Mouse (Mus musculus): Measurements from ENCODE around the gene Mtif3. TPM values are rescaled to one million over a fixed set of nuclear protein-coding genes. Genes with fewer than 3 reads are reported as not detected.

Mtif3 gene
- polyA plus RNA-seq, 1 experiment from 2014 or later = 24.2 TPM

DNA sequence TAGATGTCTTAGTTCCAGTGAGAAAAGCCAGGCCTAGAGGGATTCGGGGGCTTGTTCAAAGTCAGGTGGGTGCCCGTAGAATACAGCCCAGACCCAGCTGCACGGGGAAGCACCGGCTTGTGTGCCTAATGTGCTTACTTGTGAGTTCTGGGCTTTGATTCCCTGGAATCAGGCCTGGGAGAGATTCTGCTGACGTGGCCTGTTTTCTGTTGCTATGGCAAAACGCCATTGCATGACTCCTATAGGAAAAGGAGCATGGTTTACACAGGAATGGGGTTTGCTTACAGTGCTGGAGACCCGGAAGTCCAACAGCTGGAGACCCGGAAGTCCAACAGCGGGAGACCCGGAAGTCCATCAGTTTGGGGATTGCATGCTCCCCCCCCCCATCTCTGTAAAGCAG lies 24.0 kb upstream of the Mtif3 start:
- no peak for DNase-seq (ENCODE audit: low spot score, missing footprints)

DNA sequence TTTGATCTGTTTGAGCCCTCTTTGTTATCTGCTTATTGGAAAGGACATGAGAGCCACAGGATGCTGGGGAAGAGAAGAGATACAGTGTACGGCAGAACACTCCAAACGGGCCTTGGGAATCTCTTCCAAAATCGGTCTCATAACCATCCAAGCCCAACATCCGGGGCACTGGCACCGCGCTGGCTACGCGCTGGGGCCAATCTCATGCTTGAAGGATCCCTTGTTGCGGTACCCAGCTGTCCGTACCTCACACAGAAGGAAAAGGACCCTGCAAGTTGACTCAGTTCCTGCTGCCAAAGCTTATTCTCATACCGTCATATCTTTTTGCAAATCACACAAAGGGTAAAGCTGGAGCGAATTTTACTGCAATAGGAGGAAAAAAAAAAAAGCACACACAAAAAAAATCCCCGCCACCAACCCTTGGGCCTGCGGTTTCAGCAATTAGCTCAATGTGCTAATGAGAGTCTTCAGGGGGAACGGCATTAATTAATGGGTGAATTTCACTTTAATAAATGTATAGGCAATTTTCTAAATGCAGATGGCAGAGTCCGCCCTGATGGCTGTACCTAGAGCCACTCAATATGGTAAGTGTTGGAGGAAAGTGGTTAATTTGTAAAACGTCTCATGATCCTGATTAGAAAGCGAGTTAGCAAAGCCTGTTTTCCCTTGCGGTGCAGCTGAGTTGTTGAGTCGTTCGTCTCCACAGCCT lies 22.3 kb upstream of the Mtif3 start:
- H3K36me3 ChIP-seq (ENCODE audit: control insufficient read depth, insufficient read depth, low read length) = no peaks in the 10 kb centered on the region
- no peak overlapping the region for H3K9ac ChIP-seq (ENCODE audit: low read length)
- H3K4me3 ChIP-seq (ENCODE audit: low read depth, low read length) = no peak overlapping the region
- no peak for ATAC-seq (ENCODE audit: low FRiP score)
- no peaks in the 10 kb centered on the region for H3K9me3 ChIP-seq (ENCODE audit: control insufficient read depth, low read length)
- no peak overlapping the region for H3K27ac ChIP-seq (ENCODE audit: low read depth, low read length)
- peaks cover 3% of the 10 kb centered on the region; the same call in 1 of the 2 replicates for H3K27me3 ChIP-seq (ENCODE audit: control insufficient read depth, insufficient read depth, low read length)
- WGBS = 75% methylated on average over 21 of the region's 21 CpGs
- no peaks in the 10 kb centered on the region for H3K4me1 ChIP-seq (ENCODE audit: control insufficient read depth, insufficient read depth, low read length)
- no peak for DNase-seq (ENCODE audit: low spot score, missing footprints)
- H3K4me2 ChIP-seq = no peak overlapping the region

More for the DNA sequence above, 24.0 kb upstream of the Mtif3 start:
- no peak overlapping the region for H3K4me2 ChIP-seq
- H3K36me3 ChIP-seq (ENCODE audit: control insufficient read depth, insufficient read depth, low read length) = no peaks in the 10 kb centered on the region
- WGBS = 87% methylated on average over 10 of the region's 10 CpGs
- no peak overlapping the region for H3K9ac ChIP-seq (ENCODE audit: low read length)
- peaks cover 2% of the 10 kb centered on the region; the same call in 1 of the 2 replicates for H3K27me3 ChIP-seq (ENCODE audit: control insufficient read depth, insufficient read depth, low read length)
- H3K4me3 ChIP-seq (ENCODE audit: low read depth, low read length) = no peak overlapping the region
- no peak for ATAC-seq (ENCODE audit: low FRiP score)
- H3K9me3 ChIP-seq (ENCODE audit: control insufficient read depth, low read length) = no peaks in the 10 kb centered on the region
- H3K27ac ChIP-seq (ENCODE audit: low read depth, low read length) = no peak overlapping the region
- H3K4me1 ChIP-seq (ENCODE audit: control insufficient read depth, insufficient read depth, low read length) = no peaks in the 10 kb centered on the region

DNA sequence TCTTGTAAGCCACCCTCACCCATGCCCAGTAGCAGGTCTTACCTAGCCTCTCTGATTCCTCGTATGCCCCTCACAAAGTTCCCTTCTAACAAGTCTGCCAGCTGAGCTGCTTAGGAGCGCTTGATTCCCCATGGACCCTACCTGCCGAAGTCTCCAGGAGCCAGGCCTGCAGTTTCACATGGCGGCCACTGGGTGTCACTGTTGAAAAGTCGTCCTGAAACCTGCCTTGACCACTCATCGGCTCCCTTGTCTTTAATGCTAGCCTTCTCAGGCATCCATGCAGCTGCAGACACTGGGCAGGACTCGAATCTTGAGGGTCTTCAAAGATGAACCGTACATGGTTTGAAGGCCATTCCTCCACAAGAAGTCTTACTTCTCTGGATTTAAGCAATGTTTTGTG lies 19.6 kb upstream of the Mtif3 start:
- Histone ChIP-seq H3K9me3 (ENCODE audit: control insufficient read depth, low read length) (no peaks in the 10 kb centered on the region), H3K27ac (ENCODE audit: low read depth, low read length) (no peak overlapping the region), H3K9ac (ENCODE audit: low read length) (no peak overlapping the region), H3K4me2 (no peak overlapping the region), H3K4me3 (ENCODE audit: low read depth, low read length) (no peak overlapping the region), H3K4me1 (ENCODE audit: control insufficient read depth, insufficient read depth, low read length) (no peaks in the 10 kb centered on the region), H3K27me3 (ENCODE audit: control insufficient read depth, insufficient read depth, low read length) (peaks cover 3% of the 10 kb centered on the region; the same call in 1 of the 2 replicates), H3K36me3 (ENCODE audit: control insufficient read depth, insufficient read depth, low read length) (no peaks in the 10 kb centered on the region)
- DNase-seq (ENCODE audit: low spot score, missing footprints) (peak; percentile 91), ATAC-seq (ENCODE audit: low FRiP score) (peak; percentile 58)
- 13% methylated on average over 8 of the region's 8 CpGs for WGBS

DNA sequence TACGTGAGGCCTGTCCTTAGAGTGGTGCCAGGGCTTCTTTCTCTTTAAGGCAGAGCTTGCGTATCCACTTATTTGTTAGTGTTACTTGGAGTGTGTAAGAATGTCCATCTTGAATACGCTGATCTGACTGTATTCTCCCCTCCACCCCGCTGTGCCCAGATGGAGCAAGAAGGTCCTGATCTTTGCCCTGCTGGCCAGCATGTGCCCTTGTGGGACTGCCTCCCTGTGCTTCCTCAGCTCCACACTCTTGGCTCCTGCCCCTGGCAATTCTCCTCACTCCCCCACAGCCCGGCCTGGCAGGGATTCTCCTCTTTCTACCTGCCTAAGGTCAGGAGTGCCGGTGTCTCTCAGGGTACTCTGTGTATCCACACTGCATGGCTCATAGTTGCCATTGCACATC lies 17.8 kb upstream of the Mtif3 start:
- WGBS = 85% methylated on average over 6 of the region's 6 CpGs
- Histone ChIP-seq H3K4me2 (no peak overlapping the region), H3K27ac (ENCODE audit: low read depth, low read length) (no peak overlapping the region), H3K36me3 (ENCODE audit: control insufficient read depth, insufficient read depth, low read length) (no peaks in the 10 kb centered on the region), H3K4me1 (ENCODE audit: control insufficient read depth, insufficient read depth, low read length) (no peaks in the 10 kb centered on the region), H3K4me3 (ENCODE audit: low read depth, low read length) (no peak overlapping the region), H3K27me3 (ENCODE audit: control insufficient read depth, insufficient read depth, low read length) (peaks cover 3% of the 10 kb centered on the region; the same call in 1 of the 2 replicates), H3K9ac (ENCODE audit: low read length) (no peak overlapping the region), H3K9me3 (ENCODE audit: control insufficient read depth, low read length) (no peaks in the 10 kb centered on the region)
- no peak for ATAC-seq (ENCODE audit: low FRiP score)
- no peak for DNase-seq (ENCODE audit: low spot score, missing footprints)

DNA sequence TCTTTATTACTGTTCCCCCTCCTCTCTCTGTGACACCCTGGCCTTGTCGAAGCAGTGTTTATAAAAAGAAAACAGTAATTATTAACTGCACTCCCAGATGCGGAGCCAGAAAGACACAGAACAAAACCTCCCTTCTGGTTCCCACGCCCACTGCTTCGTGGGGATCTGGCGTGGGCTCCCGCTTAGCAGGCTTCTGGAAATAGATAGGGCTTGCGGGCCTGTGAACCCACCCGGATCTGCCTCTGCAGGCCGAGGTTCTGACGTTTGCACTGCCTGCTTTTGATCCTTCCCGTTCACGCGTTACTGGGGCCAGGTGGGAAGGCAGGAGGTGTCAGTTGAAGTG lies 11.2 kb upstream of the Mtif3 start:
- ATAC-seq (ENCODE audit: low FRiP score) = no peak
- H3K9ac ChIP-seq (ENCODE audit: low read length) = no peak overlapping the region
- H3K27me3 ChIP-seq (ENCODE audit: control insufficient read depth, insufficient read depth, low read length) = no peaks in the 10 kb centered on the region
- no peak overlapping the region for H3K4me2 ChIP-seq
- H3K9me3 ChIP-seq (ENCODE audit: control insufficient read depth, low read length) = no peaks in the 10 kb centered on the region
- no peak overlapping the region for H3K4me3 ChIP-seq (ENCODE audit: low read depth, low read length)
- 82% methylated on average over 13 of the region's 13 CpGs for WGBS
- no peak overlapping the region for H3K27ac ChIP-seq (ENCODE audit: low read depth, low read length)
- DNase-seq (ENCODE audit: low spot score, missing footprints) = peak; percentile 53
- no peaks in the 10 kb centered on the region for H3K36me3 ChIP-seq (ENCODE audit: control insufficient read depth, insufficient read depth, low read length)
- no peaks in the 10 kb centered on the region for H3K4me1 ChIP-seq (ENCODE audit: control insufficient read depth, insufficient read depth, low read length)

DNA sequence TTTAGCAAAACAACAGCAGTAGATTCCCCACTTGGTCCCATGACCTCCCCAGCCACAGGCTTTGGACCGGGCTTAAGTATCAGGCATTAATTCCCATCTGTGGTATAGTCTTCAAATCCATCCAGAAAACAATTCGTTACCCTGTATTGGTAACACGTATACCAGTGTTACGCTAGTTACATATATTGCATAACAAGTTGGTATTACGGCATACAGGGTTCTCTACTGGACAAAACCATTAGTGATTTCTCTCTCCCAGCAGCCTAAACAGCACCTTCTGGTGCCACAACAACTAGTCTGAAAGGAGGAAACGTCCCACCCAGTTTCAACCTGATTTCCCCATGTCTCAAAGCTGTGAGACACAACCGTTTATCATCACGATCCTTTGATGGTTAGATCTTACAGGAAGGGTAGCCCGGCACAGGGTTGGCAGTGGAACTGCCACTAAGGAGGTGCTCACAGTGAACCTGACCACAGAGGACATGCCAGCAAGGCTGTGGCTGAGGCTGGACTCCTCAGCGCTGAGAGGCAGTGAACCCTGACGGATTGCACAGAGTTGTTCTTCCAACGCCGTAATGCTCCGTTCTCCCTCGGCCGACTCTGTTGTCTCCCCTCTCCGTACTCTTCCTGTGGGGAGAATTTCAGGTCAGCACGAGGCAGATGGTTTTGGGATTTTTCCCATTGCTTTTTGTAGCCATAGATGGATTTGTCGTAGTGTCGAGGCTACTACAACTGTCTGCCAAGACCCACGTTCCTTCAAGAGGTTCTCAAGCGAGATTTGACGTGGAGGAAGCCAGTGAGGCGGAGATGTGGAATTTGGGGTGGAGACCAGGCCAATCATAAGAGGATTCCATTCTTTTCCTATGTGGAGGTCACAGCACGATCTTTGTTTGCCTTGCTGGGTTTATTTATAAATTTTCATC lies 10.5 kb upstream of the Mtif3 start:
- ATAC-seq (ENCODE audit: low FRiP score) (no peak), DNase-seq (ENCODE audit: low spot score, missing footprints) (peak; percentile 47)
- Histone ChIP-seq H3K9me3 (ENCODE audit: control insufficient read depth, low read length) (no peaks in the 10 kb centered on the region), H3K4me2 (no peak overlapping the region), H3K36me3 (ENCODE audit: control insufficient read depth, insufficient read depth, low read length) (no peaks in the 10 kb centered on the region), H3K4me1 (ENCODE audit: control insufficient read depth, insufficient read depth, low read length) (no peaks in the 10 kb centered on the region), H3K27me3 (ENCODE audit: control insufficient read depth, insufficient read depth, low read length) (no peaks in the 10 kb centered on the region), H3K4me3 (ENCODE audit: low read depth, low read length) (no peak overlapping the region), H3K9ac (ENCODE audit: low read length) (no peak overlapping the region), H3K27ac (ENCODE audit: low read depth, low read length) (no peak overlapping the region)
- WGBS = 83% methylated on average over 25 of the region's 25 CpGs

DNA sequence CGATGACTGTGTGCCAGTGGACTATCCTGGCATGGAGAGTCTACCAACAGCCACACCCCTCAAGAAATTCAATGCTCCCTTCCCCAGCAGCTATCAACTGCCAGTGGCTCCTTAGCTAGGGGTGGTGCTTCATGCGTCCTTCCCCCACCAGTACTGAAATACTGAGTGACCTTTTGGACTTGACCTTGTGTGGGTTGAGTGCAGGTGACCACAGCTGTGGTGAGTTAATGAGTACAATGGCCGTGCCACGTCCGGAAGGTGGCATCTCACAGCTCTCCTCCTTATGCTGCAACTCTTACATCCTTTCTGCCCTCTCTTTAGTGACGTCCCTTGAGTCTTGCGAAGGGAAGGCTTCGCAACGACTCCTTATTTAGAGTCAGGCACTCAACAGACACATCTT lies 9.8 kb upstream of the Mtif3 start:
- Histone ChIP-seq H3K36me3 (ENCODE audit: control insufficient read depth, insufficient read depth, low read length) (no peaks in the 10 kb centered on the region), H3K4me2 (no peak overlapping the region), H3K27me3 (ENCODE audit: control insufficient read depth, insufficient read depth, low read length) (no peaks in the 10 kb centered on the region), H3K4me3 (ENCODE audit: low read depth, low read length) (no peak overlapping the region), H3K4me1 (ENCODE audit: control insufficient read depth, insufficient read depth, low read length) (no peaks in the 10 kb centered on the region), H3K9ac (ENCODE audit: low read length) (no peak overlapping the region), H3K27ac (ENCODE audit: low read depth, low read length) (no peak overlapping the region), H3K9me3 (ENCODE audit: control insufficient read depth, low read length) (no peaks in the 10 kb centered on the region)
- DNase-seq (ENCODE audit: low spot score, missing footprints) (peak; percentile 37), ATAC-seq (ENCODE audit: low FRiP score) (no peak)
- WGBS = 94% methylated on average over 9 of the region's 9 CpGs

DNA sequence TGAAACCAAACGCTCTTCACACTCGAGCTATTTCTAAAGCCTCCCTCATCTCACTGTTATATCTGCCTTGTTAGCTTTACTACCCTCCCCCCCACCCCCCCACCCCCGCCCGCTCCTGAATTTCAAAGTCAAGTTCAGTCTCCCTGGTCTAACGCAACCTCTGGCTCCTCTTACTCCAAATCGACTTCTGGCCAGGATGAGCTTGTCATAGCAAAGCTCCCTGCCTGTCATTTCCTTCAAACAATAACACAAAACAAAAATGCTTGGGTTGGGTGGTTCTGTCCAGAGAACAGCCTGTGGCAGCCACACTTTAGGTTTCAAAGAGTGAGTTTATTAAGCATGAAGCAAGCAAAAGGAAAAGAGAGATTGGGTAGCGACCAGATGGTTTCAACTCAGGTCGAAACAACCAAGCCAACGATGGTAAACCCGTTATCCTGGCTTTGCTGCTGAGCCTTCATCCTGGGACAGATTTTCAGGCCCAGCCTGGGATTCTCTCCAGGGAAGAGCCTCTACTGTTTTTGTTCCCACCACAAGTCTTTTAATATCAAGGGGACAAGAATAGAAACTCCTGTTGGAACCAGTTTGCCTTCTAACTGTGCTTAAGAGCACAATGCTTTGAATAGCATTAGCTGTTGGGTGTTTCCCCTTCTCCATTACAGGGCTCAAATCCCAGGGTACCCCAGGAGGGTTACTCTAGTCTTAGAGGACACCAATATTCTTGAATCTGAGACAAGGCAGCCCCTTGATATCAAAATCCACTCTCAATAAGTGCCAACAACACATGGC lies 8.4 kb upstream of the Mtif3 start:
- H3K4me3 ChIP-seq (ENCODE audit: low read depth, low read length) = no peak overlapping the region
- no peaks in the 10 kb centered on the region for H3K36me3 ChIP-seq (ENCODE audit: control insufficient read depth, insufficient read depth, low read length)
- 70% methylated on average over 10 of the region's 10 CpGs for WGBS
- H3K4me2 ChIP-seq = no peak overlapping the region
- H3K9me3 ChIP-seq (ENCODE audit: control insufficient read depth, low read length) = no peaks in the 10 kb centered on the region
- H3K27ac ChIP-seq (ENCODE audit: low read depth, low read length) = no peak overlapping the region
- DNase-seq (ENCODE audit: low spot score, missing footprints) (peak; percentile 17), ATAC-seq (ENCODE audit: low FRiP score) (no peak)
- H3K9ac ChIP-seq (ENCODE audit: low read length) = no peak overlapping the region
- H3K4me1 ChIP-seq (ENCODE audit: control insufficient read depth, insufficient read depth, low read length) = no peaks in the 10 kb centered on the region
- H3K27me3 ChIP-seq (ENCODE audit: control insufficient read depth, insufficient read depth, low read length) = no peaks in the 10 kb centered on the region
